Mouse (Mus musculus) liver, embryonic 16.5 days (tissue): ENCODE measurements at regions not wholly inside any gene's neighbourhood (a gene's known extent, or its start where the extent isn't known, plus 50 kb on each side); places are given as distances from the start of the nearest gene placed in this dataset.

Source experiments
- ATAC-seq: fragments of 200-750 bp; cut with Nextera tagmentation; 2 replicates; pipeline ENCODE4 v1.8.0; 2017; ENCODE audit warnings: low read depth, mild to moderate bottlenecking, moderate number of reproducible peaks, moderate library complexity
- H3K27ac ChIP-seq: fragments of 300-500 bp; sonication (generic); 2 replicates; pipeline ENCODE4 v1.5.1; 2014; ENCODE audit warnings: mild to moderate bottlenecking, low read length
- H3K27me3 ChIP-seq: fragments of 300-500 bp; sonication (generic); 2 replicates; pipeline ENCODE4 v1.6.1; 2014; ENCODE audit warnings: low read depth, low read length, mixed read lengths; ENCODE audit not compliant: control insufficient read depth, insufficient read depth
- H3K36me3 ChIP-seq: fragments of 300-500 bp; sonication (generic); 2 replicates; pipeline ENCODE4 v1.6.1; 2014; ENCODE audit warnings: mild to moderate bottlenecking; ENCODE audit not compliant: control insufficient read depth, insufficient read depth
- H3K4me1 ChIP-seq: fragments of 300-500 bp; sonication (generic); 2 replicates; pipeline ENCODE4 v1.6.1; 2014; ENCODE audit warnings: low read depth, low read length, mixed read lengths; ENCODE audit not compliant: control insufficient read depth
- H3K4me2 ChIP-seq: fragments of 300-500 bp; sonication (generic); 2 replicates; pipeline ENCODE4 v1.6.1; 2014; ENCODE audit warnings: low read depth, low read length, mixed read lengths
- H3K4me3 ChIP-seq: fragments of 300-500 bp; sonication (generic); 2 replicates; pipeline ENCODE4 v1.5.1; 2014; ENCODE audit warnings: low read depth, mild to moderate bottlenecking, low read length
- H3K9ac ChIP-seq: fragments of 300-500 bp; sonication (generic); 2 replicates; pipeline ENCODE4 v1.6.1; 2014; ENCODE audit warnings: low read depth, low read length
- H3K9me3 ChIP-seq: fragments of 300-500 bp; sonication (generic); replicated peaks from 2 replicates; pipeline ENCODE4 v1.6.1; 2016; ENCODE audit warnings: low read length; ENCODE audit not compliant: control insufficient read depth
- WGBS: fragments of 180-500 bp; shearing (Covaris S2); extraction: QIAGEN DNeasy Blood & Tissue Kit; methylation state at CpG from one replicate; pipeline ENCODE4 v1.1.7; 2014; ENCODE audit not compliant: insufficient replicate concordance; 5-methylcytosine and 5-hydroxymethylcytosine counted together

- ATAC-seq, result no peak
- 73% methylated on average over 4 of the region's 4 CpGs for WGBS
- H3K4me3 ChIP-seq, result no peak overlapping the region
- H3K9me3 ChIP-seq, result no peaks in the 10 kb centered on the region
- H3K27me3 ChIP-seq, result no peaks in the 10 kb centered on the region
- H3K4me2 ChIP-seq, result no peak overlapping the region
- H3K9ac ChIP-seq, result no peak overlapping the region
- H3K36me3 ChIP-seq, result no peaks in the 10 kb centered on the region
- H3K27ac ChIP-seq, result no peak overlapping the region
- H3K4me1 ChIP-seq, result no peaks in the 10 kb centered on the region; the same call in 1 of the 2 replicates
Measured at GRCm38 (mm10) chr15:97471476-97471875, 224.4 kb upstream of the Amigo2 start.

- no peak overlapping the region for H3K4me3 ChIP-seq
- no peaks in the 10 kb centered on the region for H3K27me3 ChIP-seq
- no peak for ATAC-seq
- no peak overlapping the region for H3K27ac ChIP-seq
- 52% methylated on average over 19 of the region's 19 CpGs for WGBS
- no peaks in the 10 kb centered on the region for H3K36me3 ChIP-seq
- H3K9ac ChIP-seq, result no peak overlapping the region
- H3K4me1 ChIP-seq, result no peaks in the 10 kb centered on the region; the same call in 1 of the 2 replicates
- no peak overlapping the region for H3K4me2 ChIP-seq
- H3K9me3 ChIP-seq, result no peaks in the 10 kb centered on the region
Measured at GRCm38 (mm10) chr15:97469684-97470344, 222.7 kb upstream of the Amigo2 start.

- no peak for ATAC-seq
- H3K9me3 ChIP-seq, result no peaks in the 10 kb centered on the region
- no peaks in the 10 kb centered on the region for H3K27me3 ChIP-seq
- H3K27ac ChIP-seq, result no peak overlapping the region
- no peak overlapping the region for H3K9ac ChIP-seq
- H3K4me1 ChIP-seq, result no peaks in the 10 kb centered on the region; the same call in 1 of the 2 replicates
- H3K4me2 ChIP-seq, result no peak overlapping the region
- WGBS, result 44% methylated on average over 23 of the region's 23 CpGs
- H3K36me3 ChIP-seq, result no peaks in the 10 kb centered on the region
- H3K4me3 ChIP-seq, result no peak overlapping the region
Measured at GRCm38 (mm10) chr15:97468732-97469683, 221.9 kb upstream of the Amigo2 start.

- no peak for ATAC-seq
- Histone ChIP-seq H3K4me2 (no peak overlapping the region), H3K9me3 (no peaks in the 10 kb centered on the region), H3K4me3 (no peak overlapping the region), H3K27me3 (no peaks in the 10 kb centered on the region), H3K36me3 (no peaks in the 10 kb centered on the region), H3K27ac (no peak overlapping the region), H3K4me1 (no peaks in the 10 kb centered on the region; the same call in 1 of the 2 replicates), H3K9ac (no peak overlapping the region)
- 67% methylated on average over 17 of the region's 18 CpGs for WGBS
Measured at GRCm38 (mm10) chr15:97467781-97468485, 220.8 kb upstream of the Amigo2 start.

- Histone ChIP-seq H3K27me3 (no peaks in the 10 kb centered on the region), H3K36me3 (no peaks in the 10 kb centered on the region), H3K4me3 (no peak overlapping the region), H3K9ac (no peak overlapping the region), H3K9me3 (no peaks in the 10 kb centered on the region), H3K4me1 (no peaks in the 10 kb centered on the region; the same call in 1 of the 2 replicates), H3K27ac (no peak overlapping the region), H3K4me2 (no peak overlapping the region)
- 70% methylated on average over 10 of the region's 10 CpGs for WGBS
- no peak for ATAC-seq
Measured at GRCm38 (mm10) chr15:97466906-97467465, 219.9 kb upstream of the Amigo2 start.

GRCm38 (mm10) chr15:97466110-97466509 is 219.0 kb upstream of the Amigo2 start:
- Histone ChIP-seq H3K9ac (no peak overlapping the region), H3K27ac (no peak overlapping the region), H3K4me3 (no peak overlapping the region), H3K27me3 (no peaks in the 10 kb centered on the region), H3K9me3 (no peaks in the 10 kb centered on the region), H3K4me1 (no peaks in the 10 kb centered on the region; the same call in 1 of the 2 replicates), H3K4me2 (no peak overlapping the region), H3K36me3 (no peaks in the 10 kb centered on the region)
- no peak for ATAC-seq
- WGBS, result 42% methylated on average over 3 of the region's 3 CpGs

GRCm38 (mm10) chr15:97465366-97465765 is 218.3 kb upstream of the Amigo2 start:
- no peaks in the 10 kb centered on the region for H3K36me3 ChIP-seq
- 35% methylated on average over 8 of the region's 8 CpGs for WGBS
- H3K27ac ChIP-seq, result no peak overlapping the region
- no peak overlapping the region for H3K4me2 ChIP-seq
- no peak for ATAC-seq
- no peak overlapping the region for H3K9ac ChIP-seq
- no peak overlapping the region for H3K4me3 ChIP-seq
- no peaks in the 10 kb centered on the region; the same call in 1 of the 2 replicates for H3K4me1 ChIP-seq
- no peaks in the 10 kb centered on the region for H3K9me3 ChIP-seq
- H3K27me3 ChIP-seq, result no peaks in the 10 kb centered on the region

- Histone ChIP-seq H3K4me1 (no peaks in the 10 kb centered on the region; the same call in 1 of the 2 replicates), H3K4me2 (no peak overlapping the region), H3K27me3 (no peaks in the 10 kb centered on the region), H3K9me3 (no peaks in the 10 kb centered on the region), H3K27ac (no peak overlapping the region), H3K4me3 (no peak overlapping the region), H3K36me3 (no peaks in the 10 kb centered on the region), H3K9ac (no peak overlapping the region)
- ATAC-seq, result no peak
- 77% methylated on average over 9 of the region's 9 CpGs for WGBS
Measured at GRCm38 (mm10) chr15:97464737-97465136, 217.7 kb upstream of the Amigo2 start.
